Mouse (Mus musculus): ENCODE data around the gene Nipal4.

Nipal4 gene

DNA sequence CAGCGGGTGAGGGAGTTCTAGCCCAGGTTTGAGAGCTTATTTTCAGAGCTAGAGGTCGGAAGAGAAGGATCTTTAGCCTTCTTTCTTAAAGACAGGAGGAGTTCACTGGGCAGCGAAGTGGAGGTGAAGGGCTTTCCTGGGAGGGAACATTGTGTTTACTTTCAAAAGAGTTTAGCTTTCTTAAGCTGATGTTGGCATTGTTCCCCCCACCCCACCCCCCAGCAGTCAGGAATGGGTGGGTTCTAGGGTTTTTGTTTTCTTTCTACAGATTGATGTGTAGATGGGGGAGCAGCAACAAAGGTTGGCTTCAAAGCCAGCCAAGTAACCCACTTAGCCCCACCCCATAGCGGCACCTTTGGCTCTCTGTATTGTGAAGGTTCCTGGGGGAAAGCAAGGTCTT lies 51.3 kb downstream of the Nipal4 start:
- DNase-seq (ENCODE audit: low spot score), result no peak

DNA sequence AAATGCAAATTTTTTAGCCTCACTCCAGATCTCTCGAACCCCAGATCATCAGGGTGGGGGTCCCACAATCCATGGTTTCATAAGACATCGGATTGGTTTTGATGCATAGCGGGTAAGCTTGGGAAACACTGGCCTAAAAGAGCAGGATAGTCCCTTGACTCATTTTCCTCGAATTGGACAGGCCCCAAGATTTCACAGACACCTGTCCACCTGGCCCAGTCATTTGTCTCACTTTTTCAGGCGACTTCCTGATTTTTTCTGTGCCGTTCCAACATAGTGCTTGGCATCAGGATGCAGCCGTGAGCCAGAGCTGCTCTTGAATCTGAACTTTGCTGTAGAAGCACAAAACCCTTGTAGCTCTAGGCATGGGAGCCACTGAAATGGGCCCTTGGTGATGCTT lies 52.1 kb downstream of the Nipal4 start:
- no peak for DNase-seq (ENCODE audit: low spot score)

DNA sequence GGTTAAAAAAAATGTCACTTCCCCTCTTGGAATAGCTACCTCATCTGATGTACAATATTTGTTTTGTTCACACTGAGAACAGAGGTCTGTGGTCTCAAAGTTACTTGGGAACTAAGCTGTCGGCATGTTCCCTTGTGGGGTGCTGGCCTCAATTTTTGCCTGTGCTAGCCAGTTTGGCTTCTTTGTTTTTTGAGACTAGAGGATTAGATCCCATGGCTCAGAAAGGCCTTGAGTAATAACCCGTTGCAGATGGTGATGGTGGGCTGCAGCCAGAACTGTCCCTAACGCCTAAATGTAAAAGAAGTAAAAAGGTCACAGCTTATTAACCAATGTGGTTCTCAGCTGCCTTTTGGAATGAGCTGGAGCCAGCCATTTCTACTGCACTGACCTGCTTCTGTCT lies 53.1 kb downstream of the Nipal4 start:
- no peak for DNase-seq (ENCODE audit: low spot score)

DNA sequence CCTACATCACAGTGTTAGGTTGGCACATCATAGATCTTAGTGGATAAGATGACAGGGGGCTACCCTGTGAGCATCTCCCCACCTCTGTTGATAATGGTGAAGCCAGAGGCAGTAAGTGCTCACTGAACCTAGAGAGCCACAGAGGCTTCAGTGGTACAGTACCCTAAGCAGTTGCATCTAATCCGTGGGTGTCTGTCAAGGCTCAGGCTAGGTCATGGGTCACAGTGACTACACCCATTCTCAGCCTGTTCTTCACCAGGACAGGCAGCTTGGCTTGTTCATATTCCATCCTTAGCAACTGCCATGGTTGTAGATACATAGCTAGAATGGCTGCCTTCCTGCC lies 55.4 kb downstream of the Nipal4 start:
- DNase-seq (ENCODE audit: low spot score), result no peak

DNA sequence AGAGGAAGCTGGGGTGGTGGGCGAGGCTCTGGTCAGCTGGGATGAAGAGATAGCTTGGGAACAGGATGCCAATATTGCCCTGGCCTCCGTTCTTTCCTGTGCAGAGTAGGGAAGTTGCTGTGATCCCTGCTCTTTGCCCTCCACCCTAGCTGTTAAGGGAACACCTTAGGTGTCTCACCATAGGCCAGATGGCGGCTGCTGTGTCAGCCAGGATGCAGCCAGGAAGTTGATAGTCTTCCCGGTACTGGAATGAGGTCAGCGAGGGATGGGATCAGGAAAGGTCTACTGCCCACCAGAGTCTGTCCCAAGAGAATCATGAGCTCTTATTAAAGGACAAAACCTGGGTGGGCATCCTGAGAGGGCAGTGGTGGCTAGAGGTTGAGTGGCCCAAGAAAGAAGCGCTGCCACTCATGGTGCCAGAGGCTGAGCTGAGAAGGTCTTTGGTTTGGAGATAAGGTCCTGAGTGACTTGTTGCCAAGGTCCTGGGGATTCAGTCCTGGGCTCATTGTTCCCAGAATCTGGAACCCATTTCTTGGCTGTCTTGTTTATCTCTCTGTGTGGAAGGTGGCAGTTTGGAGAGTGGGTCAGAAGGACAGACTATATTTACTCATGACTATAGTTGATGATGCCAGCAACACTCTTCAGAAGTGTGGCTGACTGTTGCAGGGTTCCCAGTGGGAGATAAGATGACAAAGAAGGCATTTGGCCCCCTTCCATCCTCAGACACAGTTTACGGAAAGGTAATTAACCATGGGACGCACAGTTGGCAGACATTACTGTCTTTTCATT lies 56.0 kb downstream of the Nipal4 start:
- DNase-seq (ENCODE audit: low spot score), result no peak

DNA sequence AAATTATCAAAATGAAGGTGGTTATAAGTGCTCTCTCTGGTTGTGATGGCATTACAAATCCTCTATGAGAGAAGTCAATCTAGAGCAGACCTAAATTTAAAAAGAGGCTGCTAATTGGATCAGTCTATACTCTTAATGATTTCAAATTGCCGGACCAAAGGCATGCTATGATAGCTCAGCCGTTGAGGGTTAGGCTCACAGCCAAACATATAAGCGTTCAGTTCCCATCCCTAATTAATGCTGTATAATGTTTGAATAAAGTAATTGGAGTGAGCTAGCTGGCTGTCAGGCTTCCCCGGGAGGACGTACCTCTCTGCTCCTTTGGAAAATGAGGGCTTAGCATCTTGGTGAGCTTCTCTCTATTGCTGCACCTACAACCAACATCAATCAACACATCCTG lies 57.1 kb downstream of the Nipal4 start:
- no peak for DNase-seq (ENCODE audit: low spot score)

DNA sequence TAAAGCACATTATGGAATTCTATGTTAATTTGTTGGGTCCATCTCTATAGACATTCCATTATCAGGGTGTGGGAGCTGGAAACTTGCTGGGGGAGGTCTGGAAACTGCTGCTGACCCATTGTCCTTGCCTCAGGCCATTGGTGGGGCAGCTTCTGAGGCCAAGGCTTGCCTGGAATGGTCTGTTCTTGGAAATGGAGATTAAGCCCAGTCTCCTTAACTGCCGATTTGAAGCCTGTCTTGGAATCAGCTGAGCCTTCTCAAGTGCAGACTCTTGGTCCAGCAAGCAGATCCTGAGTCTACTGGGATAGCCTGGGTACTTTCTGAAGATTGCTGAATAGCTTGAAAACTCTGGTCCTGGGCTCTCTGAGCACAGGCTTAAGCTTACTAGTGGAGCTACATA lies 59.3 kb downstream of the Nipal4 start:
- DNase-seq (ENCODE audit: low spot score), result no peak

DNA sequence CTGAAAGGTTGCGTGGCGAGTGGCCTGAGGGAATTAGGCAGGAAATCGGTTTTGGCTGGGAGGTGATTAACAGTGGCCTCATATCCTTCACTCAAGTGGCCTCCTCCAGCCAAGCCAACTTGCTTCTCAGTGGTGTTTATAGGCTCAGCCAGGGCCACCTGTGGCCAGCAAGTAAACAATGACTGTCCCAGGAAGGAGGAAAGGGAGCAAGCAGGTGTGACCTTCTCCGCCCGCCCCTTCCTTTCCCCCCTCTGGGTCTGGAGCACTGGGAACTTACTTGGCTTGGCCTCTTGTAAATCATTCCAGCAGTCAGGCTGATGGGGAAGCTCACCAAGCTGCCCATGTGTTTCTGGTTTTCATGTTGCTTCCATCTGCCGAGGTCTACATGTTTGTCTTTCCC lies 64.2 kb downstream of the Nipal4 start:
- no peak for DNase-seq (ENCODE audit: low spot score)
